Mouse (Mus musculus): Measurements from ENCODE around the gene Nup107.
"Not testable (repeated sequence)": the region's sequence is repeated elsewhere in the genome, so short reads cannot be mapped to it uniquely, and the experiment has no call there.

Nup107 gene

DNA sequence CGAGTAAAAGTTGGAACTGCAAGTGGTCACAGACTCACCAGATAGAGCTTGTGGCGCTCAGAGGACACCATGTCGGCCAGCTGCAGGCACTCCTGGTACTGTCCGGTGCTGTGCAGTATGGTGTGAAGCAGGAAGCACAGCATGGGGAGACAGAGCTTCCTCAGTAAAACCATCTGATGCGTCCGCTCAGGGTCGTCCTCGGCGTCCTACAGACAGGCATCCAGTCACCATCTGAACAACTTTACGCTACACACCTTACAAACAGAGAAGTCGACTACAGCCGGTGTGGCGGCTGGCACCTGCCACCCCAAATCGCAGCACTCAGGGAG lies 41.3 kb downstream of the Nup107 start:
- no peak for DNase-seq (ENCODE audit: low spot score)

DNA sequence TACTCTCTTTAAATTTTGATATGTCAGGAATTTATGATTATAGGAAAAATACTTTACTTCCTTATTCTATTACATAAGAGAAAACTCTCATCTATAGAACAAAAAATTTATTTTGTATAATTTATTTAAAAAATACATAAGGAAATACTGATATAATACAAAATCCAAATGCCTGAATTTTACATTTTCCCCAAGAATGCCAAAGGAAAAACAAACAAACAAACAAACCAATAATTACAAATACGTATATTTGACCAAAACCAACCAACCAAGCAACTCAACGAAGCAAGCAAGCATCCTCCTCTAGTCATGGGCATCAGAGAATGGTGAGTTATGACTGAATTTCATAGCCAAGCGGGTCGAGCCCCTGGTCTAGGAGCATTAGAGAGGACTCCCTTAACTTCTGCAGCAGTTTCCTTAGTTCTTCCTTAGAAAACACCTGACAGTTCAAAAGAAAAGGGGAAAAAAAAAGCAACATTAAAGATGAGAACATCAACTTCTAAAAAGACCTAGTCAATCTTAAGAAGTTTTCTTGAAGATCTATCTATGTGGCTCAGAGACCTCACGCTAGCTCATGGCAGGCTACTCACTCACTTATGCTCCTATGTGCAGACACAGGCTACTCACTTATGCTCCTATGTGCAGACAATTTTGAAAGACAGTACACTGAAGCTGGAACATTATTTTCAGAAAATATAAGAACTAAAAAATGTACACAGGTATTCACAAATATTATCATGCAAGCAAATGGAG lies 41.8 kb downstream of the Nup107 start:
- no peak for DNase-seq (ENCODE audit: low spot score)

GRCm38 (mm10) chr10:117749787-117750343 lies 42.6 kb downstream of the Nup107 start:
- no peak for DNase-seq (ENCODE audit: low spot score)

GRCm38 (mm10) chr10:117749050-117749686 lies 43.3 kb downstream of the Nup107 start:
- DNase-seq (ENCODE audit: low spot score): no peak

GRCm38 (mm10) chr10:117748276-117749049 lies 44.0 kb downstream of the Nup107 start:
- no peak for DNase-seq (ENCODE audit: low spot score)

DNA sequence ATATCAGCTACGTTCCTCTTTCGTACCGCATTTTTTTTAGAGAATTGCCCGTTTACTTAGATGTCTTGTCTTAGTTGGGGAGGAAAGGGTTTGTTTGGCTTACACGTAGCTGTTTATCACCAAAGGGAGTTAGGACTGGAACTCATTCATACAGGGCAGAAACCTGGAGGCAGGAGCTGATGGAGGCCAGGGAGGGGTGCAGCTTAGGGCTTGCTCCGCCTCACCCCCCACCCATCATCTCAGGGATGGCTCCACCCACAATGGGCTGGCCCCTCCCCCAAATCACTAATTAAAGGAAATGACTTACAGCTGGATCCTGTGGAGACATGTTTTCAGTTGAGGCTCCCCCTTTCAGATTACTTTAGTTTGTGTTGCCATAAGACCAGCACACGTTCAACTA lies 44.8 kb downstream of the Nup107 start:
- no peak for DNase-seq (ENCODE audit: low spot score)

- peak; percentile 89 for DNase-seq (ENCODE audit: low spot score)
These were observed 46.1 kb downstream of the Nup107 start, which contains the start of gene Slc35e3 for GRCm38 (mm10) chr10:117746297-117746883. TSS of gene Slc35e3 (minus strand) at chr10:117746365.

DNA sequence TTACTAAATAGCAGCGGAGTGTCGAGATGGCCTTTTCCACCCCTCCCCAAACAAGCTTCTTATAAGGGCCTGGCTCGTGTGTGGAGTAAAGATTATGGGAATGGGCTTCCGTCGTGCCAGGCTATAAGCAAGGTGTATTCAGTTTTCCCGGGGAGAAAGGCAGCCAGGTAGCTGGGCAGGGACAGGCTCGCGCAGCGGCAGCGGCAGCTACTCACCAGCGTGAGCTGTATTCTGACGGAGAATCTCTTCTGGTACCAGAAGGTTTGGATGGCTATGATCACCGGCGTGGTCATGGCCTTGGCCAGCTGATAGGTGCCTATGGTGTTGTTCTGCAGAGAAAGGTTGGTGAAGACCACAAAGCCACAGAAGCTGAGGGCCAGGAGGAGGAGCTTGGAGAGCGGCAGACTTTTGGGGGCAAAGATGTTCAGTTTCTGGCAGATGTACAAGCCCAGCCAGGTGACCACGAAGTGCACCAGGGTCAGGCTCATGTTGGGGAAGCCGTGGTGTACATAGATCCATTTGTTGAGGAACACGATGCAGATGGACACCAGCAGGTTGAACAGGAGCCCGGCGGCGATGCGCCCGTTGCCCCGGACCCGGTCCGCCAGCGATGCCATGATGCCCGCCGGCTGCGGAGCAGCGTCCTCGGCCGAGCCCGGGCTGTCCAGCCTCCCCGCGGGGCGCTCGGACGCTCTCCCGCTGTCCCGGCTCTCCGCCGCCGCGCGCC lies 46.8 kb downstream of the Nup107 start:
- not testable (repeated sequence) for DNase-seq (ENCODE audit: low spot score)

DNA sequence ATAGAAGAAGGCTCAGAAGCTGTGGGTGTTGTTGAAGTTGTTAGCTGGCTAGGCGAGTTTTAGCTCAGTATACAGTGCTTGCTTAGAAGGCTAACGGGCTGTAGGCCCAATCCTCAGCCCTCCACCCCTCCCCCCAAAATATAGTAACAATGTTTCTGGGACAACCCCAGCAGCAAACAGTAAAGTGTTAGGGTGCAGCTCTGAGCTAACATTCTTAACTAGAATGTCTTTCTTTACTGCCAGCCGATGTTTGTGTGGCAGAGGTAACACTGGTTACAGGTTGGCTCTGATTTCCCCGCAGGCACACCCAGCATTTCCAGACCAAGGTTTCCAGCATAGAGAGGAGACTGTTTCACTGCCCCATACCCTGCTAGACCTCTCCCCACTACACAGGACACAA lies 48.6 kb downstream of the Nup107 start:
- no peak for DNase-seq (ENCODE audit: low spot score)

GRCm38 (mm10) chr10:117743182-117743581 lies 49.3 kb downstream of the Nup107 start:
- no peak for DNase-seq (ENCODE audit: low spot score)

GRCm38 (mm10) chr10:117742618-117743017 lies 49.9 kb downstream of the Nup107 start:
- DNase-seq (ENCODE audit: low spot score): no peak

DNA sequence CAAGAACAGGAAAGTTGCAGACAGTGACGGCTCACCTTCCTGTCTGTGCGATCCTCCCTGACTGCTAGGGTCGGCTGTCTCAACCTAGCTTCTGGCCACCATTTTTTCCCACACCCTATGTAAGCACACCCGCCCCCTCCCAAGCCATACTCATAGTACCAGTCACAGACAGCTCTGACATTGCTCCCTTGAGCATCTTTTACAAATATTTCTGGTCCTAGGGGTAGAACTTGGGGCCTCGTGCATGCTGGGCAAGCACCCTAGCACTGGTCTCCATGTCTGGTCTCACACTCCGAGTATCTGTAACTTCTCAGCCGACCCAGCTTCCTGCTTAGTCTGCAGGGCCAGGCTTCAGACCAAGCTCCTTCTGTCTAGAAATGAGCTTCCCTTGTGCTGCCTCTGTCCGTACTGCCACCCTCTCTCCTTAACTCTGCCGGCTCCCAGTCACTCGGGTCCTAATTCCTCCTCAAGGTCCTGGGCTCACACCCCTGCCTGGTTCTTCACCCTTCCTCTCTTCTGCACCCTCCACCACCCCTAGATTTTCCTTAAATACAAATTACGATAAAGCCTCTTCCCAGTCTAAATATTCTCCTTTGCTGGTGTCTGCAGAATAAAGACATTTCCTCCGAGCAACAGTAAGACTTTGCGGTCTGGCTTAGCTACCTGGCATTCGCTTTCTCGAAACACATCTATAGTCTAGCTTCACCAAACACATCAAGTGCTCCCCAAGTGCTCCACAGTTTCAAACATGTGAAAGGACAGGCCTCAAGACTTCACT lies 50.6 kb downstream of the Nup107 start:
- no peak for DNase-seq (ENCODE audit: low spot score)

DNA sequence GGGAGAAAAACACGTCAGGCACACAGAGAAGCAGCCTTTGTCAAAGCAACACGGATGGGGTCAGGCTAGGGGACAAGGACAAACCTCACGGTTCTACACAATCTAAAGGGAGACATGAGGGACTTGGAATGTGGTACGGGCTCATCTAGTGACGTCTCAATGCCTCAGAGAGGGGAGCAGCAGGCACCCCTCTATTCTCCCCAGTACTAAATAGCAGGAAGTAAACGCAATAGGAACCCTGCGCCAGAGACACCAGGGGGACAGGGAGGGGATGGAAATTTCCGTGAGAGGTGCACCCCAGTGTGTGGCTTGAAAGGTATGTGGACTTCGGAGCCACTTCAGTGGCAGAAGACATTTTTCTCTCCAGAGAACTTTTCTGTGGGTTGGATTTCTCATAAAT lies 51.6 kb downstream of the Nup107 start:
- DNase-seq (ENCODE audit: low spot score): no peak

DNA sequence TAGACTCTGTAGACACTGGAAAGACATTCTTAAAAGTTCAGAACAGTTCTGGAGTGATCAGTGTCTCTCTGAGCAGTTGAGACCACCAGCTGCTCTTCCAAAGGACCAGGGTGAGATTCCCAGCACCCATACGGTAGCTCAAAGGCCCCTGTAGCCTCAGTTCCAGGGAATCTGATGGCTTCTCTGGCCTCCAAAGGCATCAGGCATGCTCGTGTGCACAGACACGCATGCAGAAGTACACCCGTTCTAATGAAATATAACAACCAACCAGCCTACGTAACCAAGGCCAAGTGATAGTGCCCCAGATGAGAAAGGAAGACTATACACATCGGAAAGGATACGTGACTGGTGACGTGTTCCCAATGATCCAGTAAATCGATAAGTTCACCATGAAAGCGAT lies 52.3 kb downstream of the Nup107 start:
- no peak for DNase-seq (ENCODE audit: low spot score)

DNA sequence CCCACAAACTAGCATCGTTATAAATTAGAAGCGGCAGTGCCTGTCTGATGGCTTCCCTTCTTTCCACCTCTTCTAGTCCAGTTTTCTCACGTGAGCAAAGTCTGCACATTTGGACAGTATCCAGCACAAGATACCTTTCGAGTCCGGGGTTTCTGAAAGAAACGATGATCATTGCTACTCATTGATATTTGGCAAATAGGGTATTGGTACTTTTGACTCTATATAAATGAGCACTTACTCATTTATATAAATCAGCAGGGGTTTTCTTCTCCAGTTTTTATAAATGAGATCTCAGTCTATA lies 52.9 kb downstream of the Nup107 start:
- no peak for DNase-seq (ENCODE audit: low spot score)

DNA sequence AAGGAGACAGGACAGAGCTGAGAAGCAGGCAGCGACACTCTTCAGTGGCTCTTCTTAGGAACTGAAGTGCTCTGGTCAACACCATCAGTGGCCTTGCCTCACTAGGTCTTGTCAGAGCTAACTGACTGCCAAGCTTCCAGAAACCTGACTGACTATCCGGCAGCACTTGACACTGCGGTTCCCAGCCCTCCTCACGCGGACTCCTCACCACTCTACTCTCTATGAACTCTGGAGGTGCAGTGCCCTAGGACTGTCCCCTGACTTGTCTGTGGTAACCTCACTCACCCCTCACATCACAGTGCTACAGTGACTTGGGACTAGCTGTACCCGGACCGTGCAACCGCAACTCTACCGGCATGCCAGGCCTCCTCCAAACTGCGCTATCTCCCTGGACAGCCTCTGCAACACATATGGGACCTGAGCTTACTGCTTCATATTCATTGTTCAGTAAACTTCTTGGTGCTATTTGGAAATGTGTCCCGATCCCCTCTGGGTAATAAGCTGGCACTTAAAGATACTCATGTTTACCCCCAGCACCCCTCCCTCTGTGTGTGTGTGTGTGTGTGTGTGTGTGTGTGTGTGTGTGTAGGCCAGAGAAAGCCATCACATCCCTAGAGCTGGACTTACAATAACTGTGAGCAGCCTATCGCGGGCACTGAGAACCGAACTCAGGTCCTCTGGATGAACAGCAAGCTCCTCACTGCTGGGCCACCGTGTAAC lies 53.4 kb downstream of the Nup107 start:
- no peak for DNase-seq (ENCODE audit: low spot score)

- no peak for DNase-seq (ENCODE audit: low spot score)
These were observed 54.2 kb downstream of the Nup107 start for GRCm38 (mm10) chr10:117738140-117738921.

GRCm38 (mm10) chr10:117737498-117737897 lies 55.0 kb downstream of the Nup107 start:
- not testable (repeated sequence) for DNase-seq (ENCODE audit: low spot score)

GRCm38 (mm10) chr10:117737075-117737474 lies 55.4 kb downstream of the Nup107 start:
- no peak for DNase-seq (ENCODE audit: low spot score)

GRCm38 (mm10) chr10:117736573-117736972 lies 55.9 kb downstream of the Nup107 start:
- no peak for DNase-seq (ENCODE audit: low spot score)
